Mouse (Mus musculus) Muller cell, postnatal 12 days (primary cell): ENCODE results near the gene Garem2.
"Not testable (repeated sequence)": the region's sequence is repeated elsewhere in the genome, so short reads cannot be mapped to it uniquely, and the experiment has no call there.

ENCODE experiments used
- DNase-seq: peaks from one replicate; pipeline ENCODE4 v3.0.0-alpha.2; 2015; ENCODE audit errors: inconsistent ontology term

The Garem2 gene

GRCm38 (mm10) chr5:30104841-30105667 is at the start of gene Garem2:
Gene Garem2, plus strand, starts transcription at chr5:30105161.
- DNase-seq, result peak; percentile 50

DNA sequence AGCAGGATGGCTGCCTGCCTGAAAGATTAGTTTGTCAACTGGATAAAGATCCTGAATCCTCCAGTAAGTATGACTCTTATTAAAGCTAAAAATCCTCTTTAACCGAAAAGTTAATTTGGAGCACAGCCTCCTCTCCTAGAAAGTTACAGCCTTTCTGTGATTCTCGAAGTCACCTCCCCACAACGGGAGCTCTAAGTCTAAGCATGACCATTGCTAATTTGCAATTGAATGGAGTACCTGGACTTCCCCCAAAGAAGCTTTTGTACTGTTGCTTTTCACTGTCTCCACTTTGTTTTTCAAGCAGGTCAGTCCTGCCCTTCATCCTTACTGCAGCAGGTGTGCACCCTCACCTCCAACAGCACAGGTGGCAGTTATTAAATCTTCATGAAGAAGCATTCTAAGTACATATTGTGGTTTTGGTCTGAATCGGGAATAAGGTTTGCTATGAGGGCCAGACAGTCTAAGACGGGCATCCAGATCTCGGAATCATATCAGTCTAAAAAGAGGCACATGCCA is 46.7 kb upstream of the Garem2 start:
- DNase-seq, result no peak

DNA sequence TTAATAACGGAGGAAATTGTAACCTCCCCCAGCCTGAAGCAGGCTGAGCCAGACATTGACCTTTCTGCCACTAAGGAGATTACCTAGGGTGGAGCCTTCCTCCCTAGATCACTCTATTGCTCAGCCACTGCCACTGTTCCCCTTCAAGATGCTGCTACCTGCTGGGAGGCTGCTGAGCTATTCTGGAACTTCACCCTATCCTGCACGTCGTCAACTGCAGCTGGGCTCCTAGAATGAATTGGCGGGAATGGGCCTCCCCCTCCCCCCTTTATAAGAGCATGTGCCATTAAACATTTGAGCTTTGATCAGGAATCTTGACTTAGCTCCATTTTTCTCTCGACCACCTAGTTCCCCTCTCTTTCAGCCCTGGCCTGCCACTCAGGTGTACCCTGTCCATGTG is 45.4 kb upstream of the Garem2 start:
- DNase-seq, result not testable (repeated sequence)

DNA sequence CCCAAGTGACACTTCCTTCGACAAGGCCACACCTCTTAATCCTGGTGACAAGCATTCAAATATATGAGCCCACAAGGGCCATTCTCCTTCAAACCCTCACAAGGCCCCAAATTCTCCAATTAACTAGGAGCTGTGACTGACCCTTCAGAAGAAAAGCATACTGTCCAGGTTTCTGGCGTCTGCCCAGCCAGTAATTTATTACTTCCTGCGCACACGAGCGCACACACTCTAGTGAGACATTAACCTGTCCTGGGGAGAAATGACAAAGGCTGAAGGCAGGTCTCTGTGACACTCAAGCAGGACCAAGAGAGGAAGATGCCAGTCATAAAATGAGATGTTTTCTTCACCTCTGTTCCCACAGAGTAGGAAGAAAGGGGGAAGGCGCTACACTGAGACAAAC is 37.2 kb upstream of the Garem2 start:
- DNase-seq, result no peak

DNA sequence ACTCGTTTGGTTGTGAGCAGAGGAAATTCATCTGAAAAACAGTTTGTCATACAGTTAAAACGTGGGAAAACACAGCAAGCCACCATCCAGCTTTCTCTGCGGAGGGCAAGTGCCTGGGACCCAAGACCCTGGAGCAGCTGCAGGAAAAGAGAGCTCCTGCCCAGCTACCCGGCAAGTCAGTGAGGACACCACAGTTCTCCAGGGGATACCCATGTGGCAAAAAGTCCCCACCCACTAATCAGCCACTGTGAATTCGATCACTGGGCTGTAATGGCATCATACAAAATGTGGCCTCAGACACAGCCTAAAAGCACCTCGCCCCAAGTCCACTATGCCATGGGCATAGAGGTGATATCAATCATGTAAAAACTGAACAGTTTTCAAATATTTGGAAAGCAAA is 33.3 kb upstream of the Garem2 start:
- DNase-seq, result no peak

- no peak for DNase-seq
These were observed 32.6 kb upstream of the Garem2 start for GRCm38 (mm10) chr5:30072377-30072776.

GRCm38 (mm10) chr5:30072825-30073821 is 31.8 kb upstream of the Garem2 start, which contains the start of gene Tyms:
Gene Tyms, minus strand, starts transcription at chr5:30073617.
- peak; percentile 85 for DNase-seq

- DNase-seq, result no peak
These were observed 12.3 kb upstream of the Garem2 start for GRCm38 (mm10) chr5:30092701-30093100.

DNA sequence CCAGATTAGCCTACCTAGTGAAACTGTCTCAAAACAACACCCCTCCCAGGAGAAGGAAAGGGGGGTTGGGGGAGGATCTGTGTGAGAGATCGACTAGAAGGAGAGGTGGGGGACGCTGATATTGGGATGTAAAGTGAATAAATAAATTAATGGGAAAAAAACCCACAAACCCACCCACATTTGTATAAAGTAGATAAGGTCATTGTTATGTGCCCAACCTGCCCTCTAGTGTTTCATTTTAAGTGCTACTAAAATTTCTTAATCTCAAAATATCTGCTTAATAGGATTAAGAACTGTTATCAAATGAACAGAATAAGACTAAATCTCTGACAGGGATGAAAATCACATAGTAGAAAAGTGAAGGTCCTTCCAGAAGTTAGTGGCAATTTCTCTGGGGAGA is 10.6 kb upstream of the Garem2 start:
- DNase-seq, result no peak

DNA sequence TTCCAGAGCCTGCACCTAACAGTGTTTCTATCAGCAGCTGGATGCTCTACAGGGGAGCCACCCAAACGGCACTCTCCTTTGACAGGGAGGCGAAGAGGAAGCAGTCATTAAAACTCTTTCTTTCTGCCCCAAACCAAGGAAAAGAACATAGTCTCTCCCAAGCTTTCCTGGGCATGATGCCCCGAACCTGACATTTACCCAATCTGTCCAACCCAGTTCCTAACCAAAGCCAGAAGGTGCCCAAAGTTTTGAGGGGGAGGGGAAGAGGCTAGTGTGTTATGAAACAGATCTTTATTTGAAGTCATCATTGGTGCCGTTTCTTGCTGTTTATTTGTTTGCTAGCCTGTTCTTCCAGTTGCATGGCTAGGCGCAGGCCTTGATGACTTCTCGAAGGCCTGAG is 9.2 kb upstream of the Garem2 start:
- no peak for DNase-seq

GRCm38 (mm10) chr5:30098260-30098659 is 6.7 kb upstream of the Garem2 start:
- DNase-seq, result no peak

GRCm38 (mm10) chr5:30103340-30103739 is 1.6 kb upstream of the Garem2 start:
- no peak for DNase-seq

DNA sequence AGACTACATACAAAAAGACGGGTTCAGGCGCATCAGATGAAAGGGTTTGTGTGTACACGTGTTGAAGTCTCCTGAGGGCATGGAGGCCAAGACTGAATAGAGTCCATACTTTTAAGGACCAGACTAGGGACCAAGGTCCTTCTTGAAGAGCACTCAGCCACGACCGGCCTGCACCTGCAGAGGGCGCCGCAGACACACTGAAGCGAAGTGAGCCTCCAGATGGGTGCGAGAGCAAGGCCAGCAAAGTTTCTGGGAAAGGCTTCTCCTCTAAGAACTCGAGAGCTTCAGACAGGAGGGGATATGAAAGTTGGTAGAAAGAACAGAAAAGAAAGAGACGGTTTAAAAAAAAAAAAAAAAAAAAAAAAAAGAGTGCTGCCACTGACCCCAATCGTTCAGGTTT is 622 bp upstream of the Garem2 start:
- peak; percentile 62 for DNase-seq

- peak; percentile 20 for DNase-seq
These were observed 823 bp downstream of the Garem2 start, which contains the start of gene 3110082J24Rik for GRCm38 (mm10) chr5:30105668-30106300. Gene 3110082J24Rik, minus strand, starts transcription at chr5:30106086.

GRCm38 (mm10) chr5:30106756-30107155 is 1.8 kb downstream of the Garem2 start:
- DNase-seq, result no peak

- no peak for DNase-seq
These were observed 2.2 kb downstream of the Garem2 start for GRCm38 (mm10) chr5:30107186-30107585.

GRCm38 (mm10) chr5:30107611-30108041 is 2.7 kb downstream of the Garem2 start:
- no peak for DNase-seq

DNA sequence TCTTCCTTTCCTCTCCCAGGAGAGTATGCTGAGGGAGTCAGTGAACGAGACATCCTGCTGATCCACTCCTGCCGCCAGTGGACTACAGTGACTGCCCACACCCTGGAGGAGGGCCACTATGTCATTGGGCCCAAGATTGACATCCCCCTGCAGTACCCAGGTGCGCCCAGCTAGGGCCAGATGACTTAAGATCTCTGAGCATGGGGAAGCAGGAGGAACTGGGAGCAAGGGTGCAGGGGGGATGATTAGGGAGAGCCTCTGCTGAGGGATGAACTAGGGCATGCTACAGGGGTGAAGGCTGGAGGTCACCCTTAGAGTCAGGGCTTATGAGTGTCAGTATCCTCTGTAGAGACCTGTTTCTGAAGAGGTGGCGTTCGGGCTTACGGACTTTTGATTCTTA is 3.3 kb downstream of the Garem2 start:
- no peak for DNase-seq

DNA sequence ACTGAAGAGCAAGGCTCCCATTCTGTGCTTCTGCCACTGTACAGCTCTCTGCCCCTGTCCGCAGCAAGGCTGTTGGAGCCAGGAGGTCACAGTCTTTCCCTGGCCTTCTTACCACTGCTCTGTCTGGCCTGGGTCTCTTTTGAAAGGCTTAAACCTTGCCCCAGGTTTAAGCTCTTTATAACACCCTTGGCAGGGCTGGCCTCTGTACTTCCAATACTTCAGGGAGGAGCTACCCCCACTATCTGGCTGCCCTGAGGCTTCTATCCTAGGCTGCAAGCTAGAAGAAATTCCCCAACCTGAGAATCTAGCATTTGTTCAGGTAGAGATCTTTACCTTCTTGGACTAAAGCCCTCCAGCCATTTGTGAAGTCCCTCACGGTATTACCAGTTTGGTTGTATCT is 4.9 kb downstream of the Garem2 start:
- DNase-seq, result no peak

- DNase-seq, result no peak
These were observed 5.6 kb downstream of the Garem2 start for GRCm38 (mm10) chr5:30110371-30111060.

- DNase-seq, result peak; percentile 40
These were observed 6.2 kb downstream of the Garem2 start for GRCm38 (mm10) chr5:30111126-30111525.
